Mouse (Mus musculus): ENCODE measurements at regions not wholly inside any gene's neighbourhood (a gene's known extent, or its start where the extent isn't known, plus 50 kb on each side); places are given as distances from the start of the nearest gene placed in this dataset.
A peak's percentile ranks its signal among the peaks of the same experiment; 100 is the strongest.

- H3K4me3 ChIP-seq (ENCODE audit: low read depth, low read length) = no peak overlapping the region
- H3K4me2 ChIP-seq = no peak overlapping the region
Observed at GRCm38 (mm10) chr2:135606306-135606705, 52.5 kb upstream of the Plcb4 start.

More at GRCm38 (mm10) chr2:135606306-135606705, 52.5 kb upstream of the Plcb4 start:
- ATAC-seq (ENCODE audit: insufficient read depth) = no peak
- Histone ChIP-seq H3K9me3 (ENCODE audit: low read depth, low read length) (no peaks in the 10 kb centered on the region), H3K27me3 (ENCODE audit: insufficient read depth, low read length) (no peaks in the 10 kb centered on the region), H3K9ac (no peak overlapping the region), H3K4me1 (ENCODE audit: insufficient read depth) (no peaks in the 10 kb centered on the region), H3K36me3 (ENCODE audit: insufficient read depth) (no peaks in the 10 kb centered on the region), H3K27ac (ENCODE audit: low read depth) (no peak overlapping the region)
- DNase-seq = peak; percentile 42
- no peak for TF ChIP-seq CTCF (IDR thresholded peaks at IDR 0.05; ENCODE audit: low read depth)

Measured in lung, embryonic 14.5 days (tissue).